Mouse (Mus musculus) stomach, postnatal 0 days (tissue): ENCODE results near the gene Pkp3. TPM values are rescaled to one million over a fixed set of nuclear protein-coding genes. Genes with fewer than 3 reads are reported as not detected.

Experiments
- ATAC-seq: fragments of 200-750 bp; cut with Nextera tagmentation; 2 replicates; pipeline ENCODE4 v1.8.0; 2017; ENCODE audit not compliant: low FRiP score, low TSS enrichment
- DNase-seq: peaks from one replicate; pipeline ENCODE4 v3.0.0-alpha.2; 2016; ENCODE audit warnings: low spot score
- H3K27ac ChIP-seq: fragments of 300-500 bp; sonication (generic); replicated peaks from 2 replicates; pipeline ENCODE4 v1.5.1; 2014; ENCODE audit warnings: mild to moderate bottlenecking, control low read depth
- H3K27me3 ChIP-seq: fragments of 300-500 bp; sonication (generic); 2 replicates; pipeline ENCODE4 v1.6.1; 2014; ENCODE audit warnings: low read length; ENCODE audit not compliant: control insufficient read depth, insufficient read depth
- H3K36me3 ChIP-seq: fragments of 300-500 bp; sonication (generic); 2 replicates; pipeline ENCODE4 v1.6.1; 2014; ENCODE audit warnings: low read length, mixed read lengths; ENCODE audit not compliant: control insufficient read depth, insufficient read depth
- H3K4me1 ChIP-seq: fragments of 300-500 bp; sonication (generic); replicated peaks from 2 replicates; pipeline ENCODE4 v1.6.1; 2014; ENCODE audit warnings: antibody characterized with exemption; ENCODE audit not compliant: control insufficient read depth, insufficient read depth
- H3K4me2 ChIP-seq: fragments of 300-500 bp; sonication (generic); replicated peaks from 2 replicates; pipeline ENCODE4 v1.6.1; 2014; ENCODE audit warnings: low read depth, mild to moderate bottlenecking, control low read depth, moderate library complexity
- H3K4me3 ChIP-seq: fragments of 300-500 bp; sonication (generic); 2 replicates; pipeline ENCODE4 v1.5.1; 2014; ENCODE audit warnings: low read depth, low read length, control low read depth
- H3K9ac ChIP-seq: fragments of 300-500 bp; sonication (generic); 2 replicates; pipeline ENCODE4 v1.6.1; 2014; ENCODE audit warnings: mild to moderate bottlenecking, low read length, control low read depth, mixed read lengths
- H3K9me3 ChIP-seq: fragments of 300-500 bp; sonication (generic); 2 replicates; pipeline ENCODE4 v1.6.1; 2016; ENCODE audit warnings: low read length; ENCODE audit not compliant: control insufficient read depth
- CTCF ChIP-seq: IDR thresholded peaks from 2 replicates; pipeline ENCODE4 v1.5.1; 2016; ENCODE audit warnings: antibody characterized with exemption, low read depth, mild to moderate bottlenecking, moderate library complexity
- EP300 ChIP-seq: optimal IDR thresholded peaks from 2 replicates; pipeline ENCODE3; 2016; ENCODE audit warnings: antibody characterized with exemption
- WGBS: fragments of 180-500 bp; shearing (Covaris S2); extraction: QIAGEN DNeasy Blood & Tissue Kit; methylation state at CpG from one replicate; pipeline ENCODE4 v1.1.7; 2014; 5-methylcytosine and 5-hydroxymethylcytosine counted together
- polyA plus RNA-seq: library from polyadenylated mRNA; unstranded; fragments of >200 nt; fragmentation: Nextera tagmentation; extraction: Ambion mirVana; gene quantifications from 2 replicates; pipeline ENCODE4 v1.2.1, GENCODE M21; 2015

Gene Pkp3
- polyA plus RNA-seq, 1 experiment from 2014 or later, result 97.9 TPM

DNA sequence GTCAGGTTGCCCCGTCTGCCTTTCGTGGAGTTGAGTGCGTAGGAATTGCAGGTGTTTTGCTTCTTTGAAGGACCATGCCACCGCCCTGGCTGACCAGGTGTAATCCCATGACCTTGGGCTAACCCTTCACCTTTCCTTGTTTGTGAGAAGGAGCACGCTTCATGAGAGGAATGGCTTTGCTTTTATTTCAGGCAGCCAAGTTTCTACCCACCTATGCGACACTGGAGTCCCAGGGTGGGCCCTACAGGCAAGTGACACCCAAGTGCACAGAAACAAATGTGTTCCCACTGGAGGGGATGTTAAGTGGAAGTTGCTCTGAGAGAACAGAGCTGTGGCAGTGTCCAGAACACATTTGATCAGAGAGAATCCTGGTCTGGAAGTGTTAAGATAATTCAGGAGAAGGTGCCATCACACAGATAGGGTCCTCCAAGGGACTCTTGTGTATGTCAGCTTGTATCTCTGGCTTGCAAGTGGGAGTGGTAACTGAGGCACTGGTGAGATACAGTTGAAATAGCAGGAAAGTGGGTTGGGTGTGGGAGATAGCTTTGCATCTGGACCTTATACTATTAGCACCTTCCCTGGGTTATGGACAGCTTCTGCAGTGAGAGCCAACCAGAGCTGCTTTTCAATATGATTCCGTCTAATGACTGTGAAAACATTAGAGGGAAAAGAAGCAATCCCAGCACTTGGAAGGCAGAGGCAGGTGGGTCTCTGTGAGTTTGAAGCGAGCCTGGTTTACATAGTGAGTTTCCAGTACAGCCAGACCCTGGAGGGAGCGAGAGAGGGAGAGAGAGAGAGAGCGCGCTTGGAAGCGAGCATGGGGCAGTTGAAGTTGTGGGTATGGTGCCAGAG lies 54.1 kb downstream of the Pkp3 start:
- no peak for ATAC-seq
- H3K9ac ChIP-seq, result peak overlapping the region; percentile 84
- peak overlapping the region; percentile 85 for H3K4me2 ChIP-seq
- H3K4me3 ChIP-seq, result peak overlapping the region; percentile 86
- no peaks in the 10 kb centered on the region for H3K27me3 ChIP-seq
- H3K4me1 ChIP-seq, result peaks cover 5% of the 10 kb centered on the region; the same call in 1 of the 2 replicates
- whole genome bisulfite sequencing, result 53% methylated on average over 12 of the region's 12 CpGs
- H3K36me3 ChIP-seq, result no peaks in the 10 kb centered on the region
- TF ChIP-seq EP300 (no peak), CTCF (no peak)
- no peak overlapping the region; the same call in 1 of the 2 replicates for H3K27ac ChIP-seq
- H3K9me3 ChIP-seq, result no peaks in the 10 kb centered on the region
- DNase-seq, result no peak

Other genes starting within 250 kb of the Pkp3 start
- gene Urah, start 243.2 kb upstream of the Pkp3 start, polyA plus RNA-seq, result 21.9 and 22.7 TPM in 2 replicates
- gene Scgb1c1, start 232.7 kb upstream of the Pkp3 start, polyA plus RNA-seq, result not detected in 2 replicates
- not detected in 2 replicates for gene Odf3, start 230.4 kb upstream of the Pkp3 start, polyA plus RNA-seq
- not detected in 2 replicates for gene Gm45785, start 221.9 kb upstream of the Pkp3 start, polyA plus RNA-seq
- gene Ric8a, start 221.3 kb upstream of the Pkp3 start, polyA plus RNA-seq, result 49.0 and 49.1 TPM in 2 replicates
- gene Bet1l, start 220.6 kb upstream of the Pkp3 start, polyA plus RNA-seq, result 44.5 and 49.0 TPM in 2 replicates
- gene Psmd13, start 196.2 kb upstream of the Pkp3 start, polyA plus RNA-seq, result 160 and 166 TPM in 2 replicates
- gene Sirt3, start 195.9 kb upstream of the Pkp3 start, polyA plus RNA-seq, result 17.9 and 19.0 TPM in 2 replicates
- 1.3 and 2.6 TPM in 2 replicates for gene Cox8b, start 177.8 kb upstream of the Pkp3 start, polyA plus RNA-seq
- 1.6 and 1.7 TPM in 2 replicates for gene Nlrp6, start 157.3 kb upstream of the Pkp3 start, polyA plus RNA-seq
- gene Pgghg, start 136.8 kb upstream of the Pkp3 start, polyA plus RNA-seq, result 10.1 and 12.3 TPM in 2 replicates
- 0.58 and 0.82 TPM in 2 replicates for gene Ifitm5, start 127.9 kb upstream of the Pkp3 start, polyA plus RNA-seq
- 0.32 and 0.71 TPM in 2 replicates for gene Gm45717, start 122.3 kb upstream of the Pkp3 start, polyA plus RNA-seq
- 932 and 1,048 TPM in 2 replicates for gene Ifitm2, start 122.2 kb upstream of the Pkp3 start, polyA plus RNA-seq
- gene Ifitm1, start 111.0 kb upstream of the Pkp3 start, polyA plus RNA-seq, result 162 and 173 TPM in 2 replicates
- 350 and 450 TPM in 2 replicates for gene Ifitm3, start 67.4 kb upstream of the Pkp3 start, polyA plus RNA-seq
- 0.40 and 0.63 TPM in 2 replicates for gene Ifitm6, start 60.3 kb upstream of the Pkp3 start, polyA plus RNA-seq
- not detected in 2 replicates for gene Gm17387, start 49.1 kb upstream of the Pkp3 start, polyA plus RNA-seq
- gene B4galnt4, start 17.1 kb upstream of the Pkp3 start, polyA plus RNA-seq, result 1.2 and 1.5 TPM in 2 replicates
- 12.6 and 14.0 TPM in 2 replicates for gene Sigirr, start 22.4 kb downstream of the Pkp3 start, polyA plus RNA-seq
- gene Ano9, start 39.6 kb downstream of the Pkp3 start, polyA plus RNA-seq, result 17.9 and 20.4 TPM in 2 replicates
- gene Ptdss2, start 44.2 kb downstream of the Pkp3 start, polyA plus RNA-seq, result 21.6 and 22.9 TPM in 2 replicates
- gene Rnh1, start 94.6 kb downstream of the Pkp3 start, polyA plus RNA-seq, result 216 and 220 TPM in 2 replicates
- 118 and 125 TPM in 2 replicates for gene Hras, start 115.8 kb downstream of the Pkp3 start, polyA plus RNA-seq
- 2.8 and 3.5 TPM in 2 replicates for gene Lrrc56, start 115.9 kb downstream of the Pkp3 start, polyA plus RNA-seq
- 2.7 and 3.6 TPM in 2 replicates for gene Lmntd2, start 135.9 kb downstream of the Pkp3 start, polyA plus RNA-seq
- gene Rassf7, start 137.6 kb downstream of the Pkp3 start, polyA plus RNA-seq, result 84.2 and 105 TPM in 2 replicates
- 19.1 and 19.9 TPM in 2 replicates for gene Phrf1, start 150.6 kb downstream of the Pkp3 start, polyA plus RNA-seq
- gene Irf7, start 188.3 kb downstream of the Pkp3 start, polyA plus RNA-seq, result 11.3 and 12.2 TPM in 2 replicates
- gene Cdhr5, start 198.6 kb downstream of the Pkp3 start, polyA plus RNA-seq, result 1.2 and 2.0 TPM in 2 replicates
- gene Sct, start 200.9 kb downstream of the Pkp3 start, polyA plus RNA-seq, result 2.2 and 2.4 TPM in 2 replicates
- 0.06 and 0.16 TPM in 2 replicates for gene Drd4, start 213.8 kb downstream of the Pkp3 start, polyA plus RNA-seq
- gene Deaf1, start 249.5 kb downstream of the Pkp3 start, polyA plus RNA-seq, result 37.6 and 40.1 TPM in 2 replicates
- 18.6 and 19.7 TPM in 2 replicates for gene Tmem80, start 249.5 kb downstream of the Pkp3 start, polyA plus RNA-seq